Mouse (Mus musculus): ENCODE measurements at regions not wholly inside any gene's neighbourhood (a gene's known extent, or its start where the extent isn't known, plus 50 kb on each side); places are given as distances from the start of the nearest gene placed in this dataset.
A peak's percentile ranks its signal among the peaks of the same experiment; 100 is the strongest.

DNA sequence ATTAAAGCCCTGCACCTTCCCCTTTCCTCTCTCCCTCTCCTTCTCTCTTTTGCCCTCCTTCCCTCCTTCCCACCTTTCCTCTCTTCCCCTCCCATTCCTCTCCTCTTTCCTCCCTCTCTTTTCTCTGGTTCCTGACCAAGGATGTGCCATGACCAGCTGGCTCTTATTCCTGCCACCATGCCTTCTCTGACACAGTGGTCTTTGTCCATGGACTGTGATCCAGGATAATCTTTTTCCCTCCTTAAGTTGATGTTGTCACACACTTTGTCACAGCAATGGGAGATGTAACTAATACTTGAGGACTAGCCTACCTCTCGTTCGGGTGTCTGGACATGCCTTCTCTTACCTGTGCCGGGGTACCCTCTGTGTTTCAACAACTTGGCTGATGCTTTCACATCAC lies 86.4 kb downstream of the Anapc4 start:
- no peak for DNase-seq (ENCODE audit: low spot score)

DNA sequence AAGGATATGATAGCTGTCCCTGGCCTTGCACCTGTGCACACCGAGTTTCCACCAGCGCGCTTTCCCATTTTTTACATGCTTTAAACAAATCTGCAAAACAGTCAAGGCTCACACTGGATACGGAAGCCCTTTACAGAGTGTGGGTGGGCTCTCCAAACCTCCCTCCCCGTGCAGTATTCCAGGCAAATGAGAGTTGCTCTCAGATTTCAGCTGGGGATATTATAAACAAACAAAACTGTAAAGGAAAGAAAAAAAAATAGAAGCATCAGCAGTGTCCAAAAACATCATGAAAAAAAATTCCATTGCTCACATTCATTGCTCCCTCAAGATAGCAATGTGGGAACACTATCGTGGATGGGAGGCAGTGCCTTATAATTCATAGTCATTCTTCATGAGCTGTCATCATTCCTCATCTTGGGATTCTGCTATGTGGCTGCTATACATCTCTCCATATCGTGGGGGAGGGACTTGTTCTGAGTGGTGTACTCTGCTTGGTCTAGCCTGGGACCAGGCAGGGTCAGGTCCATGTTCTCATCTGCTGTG lies 87.0 kb downstream of the Anapc4 start:
- DNase-seq (ENCODE audit: low spot score): no peak

GRCm38 (mm10) chr5:52925006-52925405 lies 91.2 kb downstream of the Anapc4 start:
- DNase-seq (ENCODE audit: low spot score): no peak

GRCm38 (mm10) chr5:52929690-52930089 lies 95.9 kb downstream of the Anapc4 start:
- DNase-seq (ENCODE audit: low spot score): no peak

DNA sequence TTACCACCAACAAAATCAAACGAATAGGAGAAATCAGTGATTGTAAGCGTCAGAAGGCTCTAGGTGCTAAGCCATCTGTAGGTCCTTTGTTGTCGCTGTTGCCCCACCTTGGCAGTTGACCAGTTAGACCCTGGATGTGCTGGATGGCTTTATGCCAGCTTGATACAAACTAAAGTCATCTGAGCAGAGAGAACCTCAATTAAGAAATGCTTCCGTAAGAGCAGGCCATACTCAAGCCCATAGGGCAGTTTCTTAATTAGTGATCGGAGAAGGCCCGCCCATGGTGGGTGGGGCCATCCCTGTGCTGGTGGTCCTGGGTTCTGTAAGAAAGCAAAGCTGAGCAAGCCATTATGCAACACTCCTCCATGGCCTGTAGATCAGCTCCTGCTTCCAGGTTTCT lies 99.5 kb downstream of the Anapc4 start:
- DNase-seq (ENCODE audit: low spot score): no peak

DNA sequence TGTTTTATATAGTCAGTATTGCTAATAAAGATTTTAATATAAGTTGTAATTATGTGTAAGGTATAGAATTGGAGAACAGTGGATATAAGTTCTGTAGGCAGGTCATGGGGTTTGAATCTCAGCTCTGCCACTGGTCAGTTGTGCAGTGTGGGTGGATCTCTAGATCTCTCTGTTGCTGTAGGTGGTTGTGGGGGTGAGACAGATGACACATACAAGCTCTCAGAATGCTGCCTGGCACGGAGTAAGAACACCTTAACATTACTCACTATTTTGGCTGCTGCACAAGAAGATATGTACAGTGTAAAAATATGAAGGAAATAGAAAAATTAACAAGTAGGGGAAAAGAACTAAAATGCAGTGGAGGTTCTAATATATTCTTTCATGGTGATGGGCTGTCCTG lies 100.3 kb upstream of the Slc34a2 start:
- DNase-seq (ENCODE audit: low spot score): no peak

DNA sequence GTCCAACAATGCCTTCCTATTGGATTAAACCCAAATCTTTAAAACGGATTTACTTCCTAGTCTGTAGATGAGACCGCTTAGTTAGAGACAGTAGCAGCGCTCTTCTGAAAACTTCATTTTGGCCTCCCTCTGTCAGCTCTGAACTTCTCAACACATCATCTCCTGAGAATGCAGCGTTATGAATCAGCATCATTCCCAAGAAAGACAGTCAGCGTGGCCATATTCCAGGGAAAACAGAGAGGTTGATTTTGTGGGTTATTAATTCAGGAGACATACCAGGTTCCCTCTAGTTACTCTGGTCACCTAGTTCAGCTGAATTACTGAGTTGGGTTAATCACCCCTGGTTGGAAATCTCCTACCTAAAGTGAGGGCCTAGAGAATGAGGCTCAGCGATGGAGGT lies 97.9 kb upstream of the Slc34a2 start:
- DNase-seq (ENCODE audit: low spot score): no peak

DNA sequence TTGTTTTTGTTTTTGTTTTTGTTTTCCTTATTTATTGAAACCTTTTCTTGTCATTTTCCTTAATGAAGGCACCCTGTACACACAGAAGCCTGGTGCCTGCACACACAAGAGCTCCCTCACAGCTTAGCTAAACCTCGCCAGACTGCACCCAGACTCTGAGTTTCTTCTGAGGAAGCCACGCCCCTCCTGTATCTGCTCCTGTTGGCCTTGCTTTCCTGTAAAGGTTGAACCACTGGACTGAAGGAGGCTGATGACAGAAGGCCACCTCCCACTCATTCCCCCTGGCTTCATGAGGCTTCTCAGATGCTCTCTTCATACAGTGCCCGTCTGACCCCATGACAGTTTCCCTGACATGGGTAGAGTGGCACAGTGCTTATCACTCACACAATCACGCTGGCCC lies 97.2 kb upstream of the Slc34a2 start:
- DNase-seq (ENCODE audit: low spot score): peak; percentile 46

GRCm38 (mm10) chr5:52953875-52954274 lies 84.0 kb upstream of the Slc34a2 start:
- no peak for DNase-seq (ENCODE audit: low spot score)

DNA sequence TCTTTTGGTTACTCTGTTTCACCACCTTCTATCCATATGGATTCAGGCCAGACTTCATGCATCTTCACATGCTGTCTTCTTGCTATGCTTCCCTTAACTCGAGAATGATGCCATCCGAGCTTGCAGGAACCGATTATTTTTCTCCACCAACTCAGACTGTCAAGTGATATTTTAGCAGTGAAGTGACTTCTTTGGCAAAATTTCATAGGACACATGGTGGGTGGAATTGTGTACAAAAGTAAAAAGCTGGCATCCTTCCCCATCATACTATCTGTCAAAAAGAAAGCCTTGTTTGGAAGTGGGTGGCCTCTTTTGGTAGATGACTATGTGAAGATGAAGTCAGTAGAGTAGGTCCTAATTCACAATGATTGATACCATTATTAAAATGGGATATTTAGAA lies 83.2 kb upstream of the Slc34a2 start:
- DNase-seq (ENCODE audit: low spot score): no peak

DNA sequence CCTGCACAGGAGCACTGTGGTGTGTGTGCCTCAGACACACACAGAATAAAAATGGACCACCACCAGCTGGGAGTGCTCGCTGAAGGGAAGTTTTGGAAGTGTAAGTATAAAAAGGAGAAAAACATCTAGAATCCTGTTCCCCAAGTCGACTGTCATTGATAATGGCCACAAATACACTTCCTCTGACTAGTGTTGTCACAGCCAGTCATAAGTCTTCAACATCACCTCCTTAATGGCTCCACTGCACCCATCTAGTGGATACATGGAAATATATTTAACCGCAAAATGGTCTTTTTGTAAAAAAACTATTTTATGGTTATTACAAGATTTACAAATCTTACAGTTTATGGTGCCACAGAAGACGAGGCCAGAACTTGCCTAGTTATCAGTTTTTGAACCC lies 73.7 kb upstream of the Slc34a2 start:
- DNase-seq (ENCODE audit: low spot score): no peak

- DNase-seq (ENCODE audit: low spot score): no peak
These were observed 66.1 kb upstream of the Slc34a2 start for GRCm38 (mm10) chr5:52971811-52972210.

GRCm38 (mm10) chr5:52973003-52973402 lies 64.9 kb upstream of the Slc34a2 start:
- no peak for DNase-seq (ENCODE audit: low spot score)

DNA sequence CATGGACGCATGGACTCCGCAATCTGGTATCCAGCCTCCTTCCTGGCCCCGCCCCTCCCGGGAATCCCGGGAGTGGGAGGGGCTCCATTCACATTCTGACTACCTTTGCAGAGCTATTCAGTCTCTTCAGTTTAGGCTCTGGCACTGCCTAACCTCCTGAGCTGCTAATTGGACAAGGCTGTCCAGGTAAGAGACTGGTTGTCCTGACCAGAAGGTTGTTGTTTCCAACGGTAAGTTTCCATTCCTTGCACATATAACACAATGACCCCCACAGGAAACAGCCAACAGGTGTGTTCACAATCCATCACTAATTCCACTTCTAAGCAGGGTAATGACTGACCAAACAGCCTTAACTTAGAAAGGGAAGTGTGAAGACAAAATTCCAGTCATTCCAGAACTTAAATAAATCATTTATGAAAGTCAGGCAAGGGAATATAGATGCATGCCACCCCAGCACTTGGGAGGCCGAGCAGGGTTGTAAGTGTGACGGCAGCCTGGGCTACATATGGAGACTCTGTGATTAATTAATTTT lies 62.3 kb upstream of the Slc34a2 start:
- DNase-seq (ENCODE audit: low spot score): no peak

- no peak for DNase-seq (ENCODE audit: low spot score)
These were observed 59.8 kb upstream of the Slc34a2 start for GRCm38 (mm10) chr5:52977826-52978687.

DNA sequence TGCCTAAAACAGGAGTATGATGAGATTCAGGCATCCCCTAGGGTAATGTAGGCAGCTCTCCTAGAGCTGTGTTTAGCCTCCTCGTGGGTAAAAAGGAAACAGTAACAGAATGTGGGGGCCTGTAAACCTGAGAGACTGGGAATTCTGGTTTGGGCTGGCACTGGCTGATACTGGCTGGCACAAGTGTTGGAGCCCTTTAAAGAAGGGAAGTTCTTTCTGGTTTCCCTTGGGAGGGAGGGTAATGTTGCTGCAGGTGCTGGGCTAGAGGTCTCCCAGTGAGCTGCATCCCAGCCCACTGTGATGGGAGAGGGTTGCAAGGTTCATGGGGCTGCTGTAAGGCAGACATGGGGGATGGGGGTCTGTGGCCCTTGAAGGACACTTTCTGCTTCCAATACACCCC lies 58.4 kb upstream of the Slc34a2 start:
- DNase-seq (ENCODE audit: low spot score): peak; percentile 52

- DNase-seq (ENCODE audit: low spot score): no peak
These were observed 55.8 kb upstream of the Slc34a2 start for GRCm38 (mm10) chr5:52982056-52982455.

DNA sequence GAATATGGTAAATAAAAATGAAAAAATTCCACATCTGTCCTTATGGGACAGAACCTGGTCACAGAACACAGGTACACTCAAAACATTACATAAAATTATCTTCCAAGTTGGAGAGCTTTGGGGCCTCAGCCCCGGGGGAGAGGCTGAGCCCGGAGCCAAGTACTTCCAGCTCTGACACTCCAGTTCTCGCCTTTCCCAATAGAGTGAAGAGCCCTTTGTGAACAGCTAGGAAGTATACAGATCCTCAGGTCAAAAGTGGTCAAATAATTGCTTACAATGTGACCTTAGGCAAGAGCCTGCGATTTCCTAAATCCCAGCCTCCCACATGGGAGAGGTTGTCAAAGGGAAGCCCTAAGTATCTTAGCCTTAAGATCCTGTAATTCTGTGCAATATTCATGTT lies 55.1 kb upstream of the Slc34a2 start:
- no peak for DNase-seq (ENCODE audit: low spot score)

Measured in urinary bladder, postnatal 14 days (tissue).